Mouse (Mus musculus) heart, adult 2 months (tissue): ENCODE measurements around the gene Lca5.

Experiments
- CTCF ChIP-seq: fragments of 200-600 bp; IDR thresholded peaks from 2 replicates; pipeline ENCODE4 v1.8.1; 2022; ENCODE audit warnings: antibody characterized with exemption, mild to moderate bottlenecking, moderate library complexity
- EP300 ChIP-seq: fragments of 200-500 bp; IDR thresholded peaks from 2 replicates; pipeline ENCODE4 v1.6.1; 2011; ENCODE audit warnings: low read depth, low read length, control low read depth; ENCODE audit not compliant: insufficient read depth
- POLR2A ChIP-seq: fragments of 200-500 bp; IDR thresholded peaks from 2 replicates; pipeline ENCODE4 v1.6.1; 2011; ENCODE audit warnings: mild to moderate bottlenecking, low read depth, low read length, control low read depth; ENCODE audit not compliant: insufficient read depth

DNA sequence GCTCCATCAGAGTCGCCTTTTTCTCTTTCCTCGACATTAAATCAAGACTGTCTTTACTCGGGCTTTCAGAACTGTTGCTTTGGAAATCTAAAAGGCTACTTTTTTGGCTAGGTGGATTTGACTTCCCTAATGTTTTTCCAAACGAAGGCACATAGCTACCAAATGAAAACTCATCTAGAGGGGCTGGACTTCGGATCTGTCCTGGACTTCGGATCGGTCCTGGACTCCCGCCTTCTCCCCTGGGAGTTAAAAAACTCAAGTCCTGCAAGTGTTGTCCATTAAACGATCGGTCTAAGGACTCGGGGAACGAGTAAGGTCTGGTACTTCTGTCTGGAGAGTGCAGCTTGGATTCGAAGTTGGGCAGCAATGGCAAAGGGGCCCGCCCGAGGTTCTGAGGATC lies 45.5 kb downstream of the Lca5 start:
- TF ChIP-seq CTCF (no peak), EP300 (no peak), POLR2A (no peak)
